Mouse (Mus musculus): ENCODE results near the gene Haghl.
"Not testable (repeated sequence)": the region's sequence is repeated elsewhere in the genome, so short reads cannot be mapped to it uniquely, and the experiment has no call there.

Gene Haghl

GRCm38 (mm10) chr17:25817662-25818061 lies 32.2 kb upstream of the Haghl start:
- no peak for DNase-seq

GRCm38 (mm10) chr17:25813471-25813870 lies 28.0 kb upstream of the Haghl start:
- peak; percentile 93 for DNase-seq

GRCm38 (mm10) chr17:25810890-25811289 lies 25.4 kb upstream of the Haghl start:
- DNase-seq = no peak

DNA sequence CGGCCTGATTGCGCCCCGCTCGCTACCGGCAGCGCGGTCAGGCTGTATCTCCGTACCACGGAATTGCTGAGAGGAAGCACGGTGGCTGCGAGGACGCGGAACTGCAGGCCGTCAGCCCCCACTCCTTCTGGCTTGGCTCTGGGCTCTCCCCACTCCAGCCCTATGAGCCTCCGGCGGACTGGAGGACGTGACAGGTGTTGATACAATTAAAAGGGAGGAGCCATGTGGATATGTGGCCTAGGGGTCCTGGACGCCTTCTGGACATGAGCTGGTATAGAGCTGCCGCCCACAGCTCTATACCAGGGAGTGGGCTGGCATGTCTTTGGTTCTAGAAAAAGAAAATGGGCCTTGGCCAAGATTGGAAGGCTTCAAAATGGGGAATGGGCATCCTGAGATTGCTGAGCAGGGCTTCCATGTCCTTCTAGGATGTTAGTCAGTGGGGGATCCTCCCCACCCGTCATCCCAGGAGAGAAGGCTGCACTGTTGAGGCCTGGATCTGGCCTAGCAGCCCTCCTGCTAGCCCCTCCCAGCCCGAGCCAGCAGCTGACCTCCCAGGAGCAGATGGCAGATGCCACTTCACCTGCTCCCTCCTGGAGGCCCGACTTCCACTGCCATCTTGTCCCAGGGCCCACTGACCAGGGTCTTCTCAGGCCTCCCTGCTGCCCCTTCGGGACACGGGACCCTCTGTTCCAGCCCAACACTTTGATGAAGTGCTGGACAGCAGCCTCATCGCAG lies 24.3 kb upstream of the Haghl start:
- no peak for DNase-seq

- peak; percentile 95 for DNase-seq
Observed at GRCm38 (mm10) chr17:25808789-25809605, 23.5 kb upstream of the Haghl start, which contains the start of gene Fbxl16. Fbxl16 (plus strand) TSS chr17:25809085.

- DNase-seq = no peak
Observed at GRCm38 (mm10) chr17:25808028-25808427, 22.6 kb upstream of the Haghl start.

DNA sequence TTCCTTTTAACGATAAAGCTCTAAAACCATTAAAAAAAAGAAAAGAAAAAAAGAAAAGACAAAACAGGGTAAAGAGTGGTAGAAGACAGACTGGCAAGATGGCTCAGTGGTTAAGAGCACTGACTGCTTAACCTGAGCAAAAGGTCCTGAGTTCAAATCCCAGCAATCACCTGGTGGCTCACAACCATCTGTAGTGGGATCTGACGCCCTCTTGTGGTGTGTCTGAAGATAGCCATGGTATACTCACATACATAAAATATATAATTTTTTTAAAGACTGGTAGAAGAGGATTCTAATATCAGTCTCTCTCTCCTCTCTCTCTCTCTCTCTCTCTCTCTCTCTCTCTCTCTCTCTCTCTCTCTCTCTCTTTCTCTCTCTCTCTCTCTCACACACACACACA lies 22.0 kb upstream of the Haghl start:
- DNase-seq = not testable (repeated sequence)

- no peak for DNase-seq
Observed at GRCm38 (mm10) chr17:25806507-25806906, 21.0 kb upstream of the Haghl start.

GRCm38 (mm10) chr17:25802825-25803517 lies 17.5 kb upstream of the Haghl start:
- DNase-seq = peak; percentile 89

GRCm38 (mm10) chr17:25801029-25801428 lies 15.6 kb upstream of the Haghl start:
- peak; percentile 67 for DNase-seq

GRCm38 (mm10) chr17:25796951-25797369 lies 11.5 kb upstream of the Haghl start, which contains the start of gene Metrn:
Metrn (minus strand) TSS chr17:25797136.
- DNase-seq = peak; percentile 78

DNA sequence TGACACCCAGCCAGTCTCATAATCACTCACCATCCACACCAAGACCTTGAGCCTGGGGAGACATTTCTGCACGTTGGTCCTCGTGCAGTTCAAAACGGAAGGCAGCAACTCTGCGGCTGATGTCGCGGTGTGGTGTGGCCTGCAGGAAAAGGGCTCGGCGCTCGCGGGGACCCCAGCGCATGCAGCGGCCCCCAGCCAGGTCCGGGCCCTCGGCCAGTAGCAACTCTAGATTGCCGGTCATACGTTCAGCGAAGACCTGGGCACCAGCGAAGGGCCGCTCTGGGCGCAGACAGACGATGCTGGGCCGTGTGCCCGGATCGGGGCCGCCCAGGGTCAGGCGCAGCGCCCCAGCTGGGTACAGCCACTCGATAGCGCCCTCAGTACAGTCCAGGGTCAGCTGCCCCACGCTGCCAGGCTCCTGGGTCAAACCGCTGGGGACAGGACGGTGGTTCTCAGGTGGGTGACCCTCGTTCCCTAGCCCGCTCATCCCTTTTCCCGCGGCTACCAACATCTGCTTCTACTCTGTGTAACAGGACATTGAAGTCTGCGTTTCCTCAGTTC lies 10.8 kb upstream of the Haghl start:
- no peak for DNase-seq

GRCm38 (mm10) chr17:25795609-25796092 lies 10.2 kb upstream of the Haghl start, which contains the start of gene AC134908.4:
AC134908.4 (minus strand) TSS chr17:25795659.
- DNase-seq = peak; percentile 77

DNA sequence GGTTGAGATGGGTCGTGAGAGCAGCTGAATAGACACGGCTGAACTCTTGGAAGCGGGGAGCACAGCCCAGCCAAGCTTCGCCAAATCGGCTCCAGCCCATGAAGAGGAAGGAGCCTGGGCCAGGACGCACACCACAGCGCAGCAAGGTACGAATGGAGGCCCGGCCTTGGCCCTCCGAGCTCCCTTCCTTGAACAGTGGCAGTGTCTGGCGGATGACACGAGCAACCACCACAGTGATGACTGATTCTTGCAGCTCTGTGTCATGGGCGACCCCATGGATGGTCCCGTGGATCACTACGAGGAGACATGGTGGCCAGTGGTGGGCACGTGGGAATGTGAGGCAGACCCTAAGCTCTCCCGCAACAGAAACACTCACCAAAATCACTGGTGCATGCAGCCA lies 9.5 kb upstream of the Haghl start:
- no peak for DNase-seq

- DNase-seq = no peak
Observed at GRCm38 (mm10) chr17:25794197-25794596, 8.7 kb upstream of the Haghl start.

GRCm38 (mm10) chr17:25792615-25793014 lies 7.1 kb upstream of the Haghl start, which contains the start of gene Fam173a:
Fam173a (minus strand) TSS chr17:25792901.
- DNase-seq = peak; percentile 65

DNA sequence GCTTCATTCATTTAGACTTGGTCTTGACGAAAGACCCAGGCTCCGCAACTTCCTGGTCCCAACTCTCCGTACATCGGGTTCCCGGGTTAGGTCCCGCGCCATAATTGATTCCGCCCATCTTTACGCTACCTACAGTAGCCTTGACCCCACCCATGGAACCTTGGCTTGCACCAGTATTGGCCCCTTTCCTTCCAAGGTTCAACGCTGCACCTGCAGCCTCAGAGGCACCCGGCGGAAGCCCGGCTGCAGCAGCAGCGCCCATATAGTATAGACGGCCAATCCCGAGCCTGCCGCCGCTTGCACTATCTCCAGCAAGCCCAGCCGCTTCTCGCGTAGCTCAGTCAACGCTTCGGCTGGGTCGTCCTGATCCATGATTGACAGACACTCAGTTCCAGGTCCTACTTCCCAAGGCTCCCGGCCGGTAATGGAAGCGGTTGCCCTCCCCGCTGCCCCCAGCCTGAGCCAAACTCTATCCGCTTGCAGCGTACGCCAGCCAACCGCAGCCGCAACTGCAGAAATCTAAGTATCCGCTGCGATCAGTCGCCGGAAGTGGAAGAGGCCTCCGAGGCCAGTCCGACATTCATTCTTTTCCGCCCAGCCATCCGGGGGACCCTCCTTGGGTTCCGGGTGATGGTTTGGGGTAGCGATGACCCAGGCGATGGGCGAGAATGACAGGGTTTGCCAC lies 6.5 kb upstream of the Haghl start:
- DNase-seq = peak; percentile 87

- no peak for DNase-seq
Observed at GRCm38 (mm10) chr17:25791320-25791842, 5.9 kb upstream of the Haghl start.

DNA sequence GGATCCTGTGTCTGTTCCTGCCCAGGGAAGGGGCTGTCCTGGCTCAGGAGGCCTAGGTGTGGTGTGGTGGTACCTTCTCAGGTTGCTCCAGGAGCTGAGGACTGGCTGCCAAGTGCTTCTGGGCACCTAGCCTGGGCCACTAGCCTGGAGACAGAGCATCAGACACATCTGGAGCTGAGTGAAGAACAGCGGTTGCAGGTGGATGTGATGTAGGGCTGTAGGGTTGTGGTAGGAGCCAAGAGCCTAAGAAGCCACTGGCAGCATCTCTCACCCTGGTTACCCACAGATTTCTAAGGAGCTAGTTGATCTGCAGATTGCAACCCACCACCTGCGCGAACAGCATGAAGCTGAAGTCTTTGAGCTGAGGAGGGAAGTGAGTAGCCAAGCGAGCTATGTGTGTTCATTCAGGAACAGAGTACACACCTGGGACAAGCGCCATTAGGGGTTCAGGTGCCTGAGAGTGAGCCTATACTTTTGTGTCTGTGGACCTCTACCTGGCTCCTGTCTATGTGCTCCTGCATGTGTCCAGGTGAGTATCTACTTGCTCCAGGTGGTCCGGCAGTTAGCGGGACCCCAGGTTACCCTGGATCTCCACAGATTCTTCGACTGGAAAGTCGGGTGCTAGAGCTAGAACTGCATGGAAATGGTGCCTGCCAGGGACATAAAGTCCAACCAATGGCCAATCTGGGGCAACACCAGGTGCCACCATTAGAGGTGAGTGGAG lies 1.5 kb upstream of the Haghl start:
- DNase-seq = no peak

GRCm38 (mm10) chr17:25786280-25786679 lies 807 bp upstream of the Haghl start, which contains the start of gene Ccdc78:
Ccdc78 (plus strand) TSS chr17:25786580.
- no peak for DNase-seq
